Mouse (Mus musculus): Measurements from ENCODE around the gene Tmem217. TPM values are rescaled to one million over a fixed set of nuclear protein-coding genes. Genes with fewer than 3 reads are reported as not detected.
A peak's percentile ranks its signal among the peaks of the same experiment; 100 is the strongest.
"Not testable (repeated sequence)": the region's sequence is repeated elsewhere in the genome, so short reads cannot be mapped to it uniquely, and the experiment has no call there.

Tmem217 gene
- total RNA-seq, 2 experiments from 2014 or later, result 0.50 TPM; not detected in 1

GRCm38 (mm10) chr17:29503700-29504099, 48.5 kb downstream of the Tmem217 start:
- DNase-seq (ENCODE audit: low spot score in 2 of 2), result no peak

- DNase-seq (ENCODE audit: low spot score in 2 of 2), result no peak
These were observed 49.2 kb downstream of the Tmem217 start for GRCm38 (mm10) chr17:29502669-29503665.

- no peak for DNase-seq (ENCODE audit: low spot score in 2 of 2)
These were observed 50.0 kb downstream of the Tmem217 start for GRCm38 (mm10) chr17:29502005-29502668.

- no peak for DNase-seq (ENCODE audit: low spot score in 2 of 2)
These were observed 51.2 kb downstream of the Tmem217 start for GRCm38 (mm10) chr17:29500802-29501469.

GRCm38 (mm10) chr17:29500243-29500740, 51.9 kb downstream of the Tmem217 start:
- DNase-seq (ENCODE audit: low spot score in 2 of 2), result no peak

GRCm38 (mm10) chr17:29499511-29499910, 52.7 kb downstream of the Tmem217 start:
- DNase-seq (ENCODE audit: low spot score in 2 of 2), result no peak

- not testable (repeated sequence) for DNase-seq (ENCODE audit: low spot score in 2 of 2)
These were observed 53.2 kb downstream of the Tmem217 start for GRCm38 (mm10) chr17:29498952-29499351.

GRCm38 (mm10) chr17:29498028-29498427, 54.2 kb downstream of the Tmem217 start:
- no peak for DNase-seq (ENCODE audit: low spot score in 2 of 2)

GRCm38 (mm10) chr17:29497481-29497880, 54.7 kb downstream of the Tmem217 start:
- DNase-seq (ENCODE audit: low spot score in 2 of 2), result not testable (repeated sequence)

GRCm38 (mm10) chr17:29497071-29497354, 55.2 kb downstream of the Tmem217 start:
- DNase-seq (ENCODE audit: low spot score in 2 of 2), result no peak

- DNase-seq (ENCODE audit: low spot score in 2 of 2), result no peak
These were observed 55.7 kb downstream of the Tmem217 start for GRCm38 (mm10) chr17:29496211-29497070.

- DNase-seq (ENCODE audit: low spot score in 2 of 2), result no peak
These were observed 57.5 kb downstream of the Tmem217 start for GRCm38 (mm10) chr17:29494732-29495076.

- no peak for DNase-seq (ENCODE audit: low spot score in 2 of 2)
These were observed 58.0 kb downstream of the Tmem217 start for GRCm38 (mm10) chr17:29494062-29494731.

GRCm38 (mm10) chr17:29493461-29493980, 58.7 kb downstream of the Tmem217 start:
- DNase-seq (ENCODE audit: low spot score in 2 of 2), result no peak

- DNase-seq (ENCODE audit: low spot score in 2 of 2), result peak; percentile 19 to 45
These were observed 59.7 kb downstream of the Tmem217 start for GRCm38 (mm10) chr17:29492269-29493191.

GRCm38 (mm10) chr17:29491591-29492268, 60.5 kb downstream of the Tmem217 start:
- peak; percentile 42 to 54 for DNase-seq (ENCODE audit: low spot score in 2 of 2)

GRCm38 (mm10) chr17:29490713-29491581, 61.2 kb downstream of the Tmem217 start, which contains the start of gene Pim1:
TSS of gene Pim1 (plus strand) at chr17:29490753.
- DNase-seq (ENCODE audit: low spot score in 2 of 2), result peak in 1 of 2 experiments; percentile 21

Measured in adrenal gland, postnatal 4 days (tissue).